Mouse (Mus musculus): Measurements from ENCODE around the gene Gm2237.
A peak's percentile ranks its signal among the peaks of the same experiment; 100 is the strongest.
"Not testable (repeated sequence)": the region's sequence is repeated elsewhere in the genome, so short reads cannot be mapped to it uniquely, and the experiment has no call there.

The Gm2237 gene

DNA sequence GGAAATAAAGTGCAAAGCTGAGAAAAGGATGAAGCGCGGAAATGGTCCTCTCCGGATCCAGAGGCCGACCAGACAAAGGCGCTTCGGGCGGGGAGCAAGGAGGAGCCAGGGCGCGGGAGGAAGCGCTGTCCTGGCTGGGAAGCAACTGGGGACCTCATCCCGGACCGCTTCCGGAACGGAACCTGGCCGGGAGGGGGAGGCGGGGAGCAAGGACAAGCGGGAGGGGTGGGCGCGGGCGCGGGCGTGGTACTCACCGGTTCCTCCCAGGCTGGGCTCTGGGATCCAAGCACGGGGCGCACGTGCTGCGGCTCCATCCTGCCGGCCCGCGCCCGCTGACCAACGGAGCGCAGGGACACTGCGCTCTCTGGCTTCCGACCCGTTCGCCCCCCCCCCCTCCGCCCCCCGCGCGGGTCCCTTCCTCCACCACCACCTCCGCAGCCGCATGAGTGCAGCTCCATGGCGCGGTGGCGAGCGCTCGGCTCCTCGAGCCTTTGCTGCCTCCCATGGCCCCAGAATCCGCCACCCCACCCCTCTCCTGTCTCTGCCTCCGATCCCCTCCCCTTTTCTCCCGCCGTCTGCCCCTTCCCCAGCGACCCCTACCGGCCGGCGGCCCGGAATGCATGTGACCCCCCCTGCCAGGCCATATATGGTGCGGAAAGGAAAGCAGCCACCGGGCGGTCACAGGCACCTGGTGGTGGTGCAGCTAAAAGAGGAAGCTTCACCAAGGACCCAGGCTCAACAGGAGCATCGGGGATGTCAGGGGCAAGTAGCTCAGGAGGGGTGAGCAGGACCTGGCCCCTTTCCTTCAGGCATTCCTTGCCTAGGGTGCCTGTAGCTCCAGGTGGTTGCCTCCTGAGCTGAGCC is at the start of gene Gm2237:
Gene Gm2237 (minus strand): TSS at position 332 of the 864 bp plus-strand sequence.
- peak; percentile 16 for DNase-seq (ENCODE audit: low read depth, low spot score)

DNA sequence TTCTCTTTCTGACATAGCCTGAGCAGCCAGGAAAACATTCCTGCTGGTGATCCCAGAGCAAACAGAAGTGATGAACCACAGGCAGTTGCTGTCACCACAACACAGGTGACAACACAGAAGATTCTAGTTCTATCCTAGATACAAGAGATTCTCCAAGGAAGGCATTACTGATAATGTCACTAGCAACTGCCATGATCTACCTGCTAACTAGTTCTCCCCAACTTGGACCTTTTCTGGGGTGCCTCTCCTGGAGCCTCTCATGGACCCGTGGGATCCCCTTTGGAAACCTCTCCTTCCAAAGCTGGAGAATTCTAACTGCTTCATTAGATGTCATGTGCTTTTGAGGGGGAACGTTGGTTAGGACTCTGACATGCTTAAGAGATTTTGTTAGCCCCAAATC is 17.5 kb upstream of the Gm2237 start, which contains the start of gene Gm5458:
Gene Gm5458 (minus strand): TSS at position 101 of the 400 bp plus-strand sequence.
- not testable (repeated sequence) for DNase-seq (ENCODE audit: low read depth, low spot score)

DNA sequence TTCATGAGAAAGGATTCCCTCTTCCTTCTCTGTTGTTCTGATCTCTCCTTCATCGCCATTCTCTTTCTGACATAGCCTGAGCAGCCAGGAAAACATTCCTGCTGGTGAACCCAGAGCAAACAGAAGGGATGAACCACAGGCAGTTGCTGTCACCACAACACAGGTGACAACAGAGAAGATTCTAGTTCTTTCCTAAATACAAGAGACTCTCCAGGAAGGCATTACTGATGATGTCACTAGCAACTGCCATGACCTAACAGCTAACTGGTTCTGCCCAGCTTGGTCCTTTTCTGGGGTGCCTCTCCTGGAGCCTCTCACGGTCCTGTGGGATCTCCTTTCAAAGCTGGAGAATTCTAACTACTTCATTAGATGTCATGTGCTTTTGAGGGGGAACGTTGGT is 35.1 kb downstream of the Gm2237 start, which contains the start of gene Gm2244:
Gene Gm2244 (minus strand): TSS at position 101 of the 400 bp plus-strand sequence.
- not testable (repeated sequence) for DNase-seq (ENCODE audit: low read depth, low spot score)
